Mouse (Mus musculus) embryonic fibroblast, embryonic 13.5 days (primary cell): Measurements from ENCODE around the gene Stil.

ENCODE experiments used
- CTCF ChIP-seq: IDR thresholded peaks from 2 replicates; pipeline ENCODE4 v1.5.1; 2011; ENCODE audit warnings: mild to moderate bottlenecking, control low read depth, low read length, moderate library complexity, borderline replicate concordance; ENCODE audit not compliant: insufficient read depth
- POLR2A ChIP-seq: IDR thresholded peaks from 2 replicates; pipeline ENCODE4 v1.6.1; 2011; ENCODE audit warnings: low read depth, mild to moderate bottlenecking, control low read depth, low read length, moderate library complexity

DNA sequence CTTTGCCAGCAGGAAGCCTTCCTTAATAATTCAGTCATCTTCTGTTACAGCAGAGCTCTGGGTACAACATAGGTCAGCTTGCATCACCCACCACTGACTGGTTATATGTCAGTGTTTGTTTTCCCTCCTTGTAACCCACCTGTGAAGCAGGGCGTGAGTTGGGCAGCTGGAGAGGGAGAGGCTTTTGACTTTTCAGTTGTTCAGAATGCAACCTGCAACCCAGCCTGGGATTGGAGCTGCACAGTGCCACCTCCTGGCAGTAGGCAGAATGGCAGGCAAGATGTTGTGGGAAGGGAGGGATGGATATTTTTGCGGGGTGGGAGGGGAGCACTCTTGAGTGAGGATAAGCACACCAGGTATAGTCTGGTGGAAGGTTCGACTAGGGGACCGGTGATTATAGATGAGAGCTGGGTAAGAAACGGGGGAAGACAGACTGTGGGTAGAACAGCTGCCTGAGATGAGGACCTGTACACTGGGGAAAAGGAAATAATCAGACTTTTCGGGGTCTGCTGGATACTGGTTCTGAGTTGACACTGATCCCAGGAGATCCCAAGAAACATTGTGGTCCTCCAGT is 85.7 kb downstream of the Stil start:
- peak; percentile 97 for TF ChIP-seq CTCF
- TF ChIP-seq POLR2A, result no peak
